Mouse (Mus musculus): ENCODE measurements around the gene Ubiad1. TPM values are rescaled to one million over a fixed set of nuclear protein-coding genes. Genes with fewer than 3 reads are reported as not detected.

The Ubiad1 gene
- polyA plus RNA-seq, 1 experiment, result 1.2 TPM

GRCm38 (mm10) chr4:148417559-148417958 is 27.0 kb downstream of the Ubiad1 start:
- H3K27me3 ChIP-seq (ENCODE audit: control insufficient read depth), result peaks cover 19% of the 10 kb centered on the region
- TF ChIP-seq GATA1 (IDR thresholded peaks at IDR 0.05; ENCODE audit: low read length) (no peak), TAL1 (IDR thresholded peaks at IDR 0.05; ENCODE audit: low read length) (no peak)

GRCm38 (mm10) chr4:148417074-148417526 is 27.5 kb downstream of the Ubiad1 start:
- Histone ChIP-seq H3K27me3 (ENCODE audit: control insufficient read depth) (peaks cover 19% of the 10 kb centered on the region), H3K4me1 (ENCODE audit: control insufficient read depth) (no peaks in the 10 kb centered on the region; the same call in 1 of the 2 replicates), H3K4me3 (replicated peaks) (no peak overlapping the region), H3K9me3 (ENCODE audit: control insufficient read depth, low read length) (no peaks in the 10 kb centered on the region), H3K36me3 (ENCODE audit: control insufficient read depth) (no peaks in the 10 kb centered on the region)
- no peak for TF ChIP-seq TAL1 (IDR thresholded peaks at IDR 0.05; ENCODE audit: low read length)
- TF ChIP-seq GATA1 (IDR thresholded peaks at IDR 0.05; ENCODE audit: low read length), result no peak

More at GRCm38 (mm10) chr4:148417559-148417958, 27.0 kb downstream of the Ubiad1 start:
- H3K4me3 ChIP-seq (replicated peaks), result no peak overlapping the region
- H3K36me3 ChIP-seq (ENCODE audit: control insufficient read depth), result no peaks in the 10 kb centered on the region
- H3K4me1 ChIP-seq (ENCODE audit: control insufficient read depth), result no peaks in the 10 kb centered on the region; the same call in 1 of the 2 replicates
- no peaks in the 10 kb centered on the region for H3K9me3 ChIP-seq (ENCODE audit: control insufficient read depth, low read length)

DNA sequence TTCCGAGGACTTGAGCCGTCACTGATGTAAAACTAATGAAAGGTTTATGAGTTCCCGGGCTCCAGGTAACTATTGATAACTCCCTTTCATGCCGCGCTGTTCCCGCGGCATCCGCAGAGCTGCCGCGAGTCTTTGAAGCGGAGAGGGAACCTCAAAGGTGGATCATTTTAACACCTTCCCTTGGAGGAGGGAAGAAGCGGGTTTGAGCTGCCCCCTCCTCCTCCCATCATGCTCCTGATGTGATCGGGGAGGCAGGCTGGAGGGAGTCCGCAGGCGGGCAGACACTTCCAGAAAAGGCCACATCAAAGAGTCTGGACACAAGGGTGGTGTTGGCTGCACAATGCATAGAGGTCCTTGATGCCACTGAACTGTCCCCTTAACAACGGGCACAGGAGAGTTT is 29.0 kb downstream of the Ubiad1 start:
- Histone ChIP-seq H3K9me3 (ENCODE audit: control insufficient read depth, low read length) (no peaks in the 10 kb centered on the region), H3K4me1 (ENCODE audit: control insufficient read depth) (no peaks in the 10 kb centered on the region; the same call in 1 of the 2 replicates), H3K27me3 (ENCODE audit: control insufficient read depth) (peaks cover 19% of the 10 kb centered on the region), H3K36me3 (ENCODE audit: control insufficient read depth) (no peaks in the 10 kb centered on the region), H3K4me3 (replicated peaks) (no peak overlapping the region)
- no peak for TF ChIP-seq TAL1 (IDR thresholded peaks at IDR 0.05; ENCODE audit: low read length)
- no peak for TF ChIP-seq GATA1 (IDR thresholded peaks at IDR 0.05; ENCODE audit: low read length)

- Histone ChIP-seq H3K4me1 (ENCODE audit: control insufficient read depth) (no peaks in the 10 kb centered on the region), H3K4me3 (replicated peaks) (no peak overlapping the region), H3K9me3 (ENCODE audit: control insufficient read depth, low read length) (no peaks in the 10 kb centered on the region), H3K27me3 (ENCODE audit: control insufficient read depth) (peaks cover 37% of the 10 kb centered on the region), H3K36me3 (ENCODE audit: control insufficient read depth) (no peaks in the 10 kb centered on the region)
- TF ChIP-seq TAL1 (IDR thresholded peaks at IDR 0.05; ENCODE audit: low read length), result no peak
- no peak for TF ChIP-seq GATA1 (IDR thresholded peaks at IDR 0.05; ENCODE audit: low read length)
Measured at GRCm38 (mm10) chr4:148408256-148408975, 36.2 kb downstream of the Ubiad1 start.

GRCm38 (mm10) chr4:148405255-148405788 is 39.2 kb downstream of the Ubiad1 start:
- no peaks in the 10 kb centered on the region for H3K36me3 ChIP-seq (ENCODE audit: control insufficient read depth)
- no peak for TF ChIP-seq GATA1 (IDR thresholded peaks at IDR 0.05; ENCODE audit: low read length)
- no peak for TF ChIP-seq TAL1 (IDR thresholded peaks at IDR 0.05; ENCODE audit: low read length)
- peaks cover 48% of the 10 kb centered on the region for H3K27me3 ChIP-seq (ENCODE audit: control insufficient read depth)
- no peak overlapping the region for H3K4me3 ChIP-seq (replicated peaks)
- H3K9me3 ChIP-seq (ENCODE audit: control insufficient read depth, low read length), result no peaks in the 10 kb centered on the region
- H3K4me1 ChIP-seq (ENCODE audit: control insufficient read depth), result no peaks in the 10 kb centered on the region

- Histone ChIP-seq H3K27me3 (ENCODE audit: control insufficient read depth) (peaks cover 48% of the 10 kb centered on the region), H3K4me1 (ENCODE audit: control insufficient read depth) (no peaks in the 10 kb centered on the region), H3K4me3 (replicated peaks) (no peak overlapping the region), H3K9me3 (ENCODE audit: control insufficient read depth, low read length) (no peaks in the 10 kb centered on the region), H3K36me3 (ENCODE audit: control insufficient read depth) (no peaks in the 10 kb centered on the region)
- TF ChIP-seq TAL1 (IDR thresholded peaks at IDR 0.05; ENCODE audit: low read length) (no peak), GATA1 (IDR thresholded peaks at IDR 0.05; ENCODE audit: low read length) (no peak)
Measured at GRCm38 (mm10) chr4:148404748-148405147, 39.8 kb downstream of the Ubiad1 start.

DNA sequence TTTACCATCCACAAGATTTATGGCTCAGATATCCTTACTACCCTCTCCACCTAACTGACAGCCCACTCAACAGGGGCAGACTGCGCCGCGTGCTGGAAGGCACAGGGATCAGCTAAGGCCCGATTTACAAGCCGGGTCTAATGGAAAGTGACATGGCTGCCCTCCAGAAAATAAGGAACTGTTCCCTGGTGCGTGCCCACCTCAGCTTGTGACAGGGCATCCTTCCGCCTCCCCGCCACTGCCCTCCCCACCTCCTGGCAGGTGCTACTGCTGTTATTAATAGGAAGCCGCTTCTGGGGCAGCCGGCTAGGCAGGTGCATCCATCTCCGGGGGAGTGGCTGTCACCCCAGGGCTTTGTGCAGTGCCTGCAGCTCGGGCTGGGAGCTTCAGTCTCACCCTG is 41.2 kb downstream of the Ubiad1 start:
- Histone ChIP-seq H3K9me3 (ENCODE audit: control insufficient read depth, low read length) (no peaks in the 10 kb centered on the region), H3K36me3 (ENCODE audit: control insufficient read depth) (no peaks in the 10 kb centered on the region), H3K4me1 (ENCODE audit: control insufficient read depth) (no peaks in the 10 kb centered on the region), H3K4me3 (replicated peaks) (no peak overlapping the region), H3K27me3 (ENCODE audit: control insufficient read depth) (peaks cover 48% of the 10 kb centered on the region)
- TF ChIP-seq TAL1 (IDR thresholded peaks at IDR 0.05; ENCODE audit: low read length) (no peak), GATA1 (IDR thresholded peaks at IDR 0.05; ENCODE audit: low read length) (no peak)

- H3K9me3 ChIP-seq (ENCODE audit: control insufficient read depth, low read length), result no peaks in the 10 kb centered on the region
- peaks cover 23% of the 10 kb centered on the region for H3K27me3 ChIP-seq (ENCODE audit: control insufficient read depth)
- no peaks in the 10 kb centered on the region for H3K4me1 ChIP-seq (ENCODE audit: control insufficient read depth)
- no peaks in the 10 kb centered on the region for H3K36me3 ChIP-seq (ENCODE audit: control insufficient read depth)
- H3K4me3 ChIP-seq (replicated peaks), result no peak overlapping the region
- no peak for TF ChIP-seq GATA1 (IDR thresholded peaks at IDR 0.05; ENCODE audit: low read length)
- TF ChIP-seq TAL1 (IDR thresholded peaks at IDR 0.05; ENCODE audit: low read length), result no peak
Measured at GRCm38 (mm10) chr4:148399437-148400094, 45.0 kb downstream of the Ubiad1 start.
